Mouse (Mus musculus): ENCODE data around the gene Fbxl19.
A peak's percentile ranks its signal among the peaks of the same experiment; 100 is the strongest.
"Not testable (repeated sequence)": the region's sequence is repeated elsewhere in the genome, so short reads cannot be mapped to it uniquely, and the experiment has no call there.

Gene Fbxl19

GRCm38 (mm10) chr7:127727898-127728297 is 16.4 kb upstream of the Fbxl19 start:
- no peak for DNase-seq (ENCODE audit: extremely low spot score)

DNA sequence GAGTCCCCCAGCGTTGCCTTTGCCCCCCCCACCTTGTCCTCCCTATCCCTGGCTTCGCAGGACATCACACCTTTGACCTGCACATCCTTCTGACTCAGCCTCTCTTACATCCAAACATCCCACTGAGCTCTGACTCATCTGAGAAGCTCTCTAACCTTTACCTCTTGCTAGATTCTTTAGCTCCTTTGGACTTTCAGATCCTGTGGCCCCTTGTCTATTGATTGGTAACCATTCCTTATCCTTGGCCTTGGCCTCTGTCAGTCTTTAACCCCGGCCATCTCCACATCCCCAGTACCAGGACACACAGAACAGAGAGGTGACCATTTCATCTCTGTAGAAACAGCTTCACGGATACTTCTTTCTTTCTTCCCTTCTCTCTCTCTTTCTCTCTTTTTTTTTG is 14.2 kb upstream of the Fbxl19 start:
- DNase-seq (ENCODE audit: extremely low spot score), result no peak

DNA sequence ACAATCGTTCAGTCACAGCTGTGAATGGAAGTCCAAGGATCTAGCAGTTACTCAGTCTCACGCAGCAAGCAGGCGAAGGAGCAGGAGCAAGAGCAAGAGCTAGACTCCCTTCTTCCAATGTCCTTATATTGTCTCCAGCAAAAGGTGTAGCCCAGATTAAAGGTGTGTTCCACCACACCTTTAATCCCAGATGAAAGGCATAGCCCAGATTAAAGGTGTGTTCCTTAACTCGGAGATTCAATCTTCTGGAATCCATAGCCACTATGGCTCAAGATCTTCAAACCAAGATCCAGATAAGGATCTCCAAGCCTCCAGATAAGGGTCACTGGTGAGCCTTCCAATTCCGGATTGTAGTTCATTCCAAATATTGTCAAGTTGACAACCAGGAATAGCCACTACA is 12.3 kb upstream of the Fbxl19 start, which contains the start of gene Ctf2:
TSS of gene Ctf2 (minus strand) at position 101 of the 400 bp plus-strand sequence.
- DNase-seq (ENCODE audit: extremely low spot score), result not testable (repeated sequence)

GRCm38 (mm10) chr7:127745251-127745651 is 908 bp downstream of the Fbxl19 start:
- DNase-seq (ENCODE audit: extremely low spot score), result peak; percentile 94

GRCm38 (mm10) chr7:127745652-127746493 is 1.5 kb downstream of the Fbxl19 start:
- peak; percentile 97 for DNase-seq (ENCODE audit: extremely low spot score)

GRCm38 (mm10) chr7:127746494-127747491 is 2.5 kb downstream of the Fbxl19 start:
- peak; percentile 89 for DNase-seq (ENCODE audit: extremely low spot score)

DNA sequence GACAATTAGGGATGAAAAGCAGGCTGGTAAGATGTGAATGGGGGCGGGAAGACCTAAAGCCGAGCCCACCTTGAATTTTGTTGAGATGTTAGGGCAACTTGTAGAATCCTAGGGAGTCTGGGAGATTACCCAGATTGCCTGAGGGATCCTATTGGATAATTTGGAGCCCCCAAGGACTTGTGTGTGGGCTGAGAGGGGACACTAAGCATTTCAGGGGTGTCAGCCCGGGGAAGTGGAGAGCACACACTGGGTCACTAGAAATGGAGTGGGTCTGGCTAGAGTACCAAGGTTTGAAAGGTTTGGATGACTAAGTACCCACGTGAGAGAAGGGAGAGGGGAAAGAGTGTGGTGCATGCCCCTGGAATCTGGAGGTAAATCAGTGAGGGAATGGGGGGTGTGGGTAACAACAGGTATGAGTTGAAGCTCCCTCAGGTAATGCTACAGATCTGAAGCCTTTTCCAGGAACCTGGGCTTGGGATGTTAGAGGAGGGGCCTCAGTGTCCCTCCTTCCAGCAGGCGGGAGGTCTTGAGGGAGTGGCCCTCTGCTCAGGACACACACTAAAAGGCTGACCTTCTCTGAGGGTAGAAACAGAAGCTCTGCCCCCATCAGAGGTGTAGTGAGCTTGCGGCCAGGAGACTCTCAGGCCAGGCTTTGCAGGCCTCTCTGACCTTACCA is 3.4 kb downstream of the Fbxl19 start:
- no peak for DNase-seq (ENCODE audit: extremely low spot score)

DNA sequence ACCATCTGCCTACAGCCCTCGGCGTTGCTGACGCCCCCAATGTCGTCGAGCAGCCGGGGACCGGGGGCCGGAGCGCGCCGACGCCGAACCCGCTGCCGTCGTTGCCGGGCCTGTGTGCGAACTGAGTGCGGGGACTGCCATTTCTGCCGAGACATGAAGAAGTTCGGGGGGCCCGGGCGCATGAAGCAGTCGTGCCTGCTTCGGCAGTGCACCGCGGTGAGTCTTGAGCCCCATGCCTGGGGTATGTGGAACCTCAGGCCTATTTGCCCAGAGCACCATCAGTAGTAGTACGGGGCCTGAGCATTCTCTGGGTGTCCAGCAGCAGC is 3.9 kb downstream of the Fbxl19 start:
- DNase-seq (ENCODE audit: extremely low spot score), result no peak

GRCm38 (mm10) chr7:127750131-127751127 is 6.1 kb downstream of the Fbxl19 start:
- DNase-seq (ENCODE audit: extremely low spot score), result no peak

DNA sequence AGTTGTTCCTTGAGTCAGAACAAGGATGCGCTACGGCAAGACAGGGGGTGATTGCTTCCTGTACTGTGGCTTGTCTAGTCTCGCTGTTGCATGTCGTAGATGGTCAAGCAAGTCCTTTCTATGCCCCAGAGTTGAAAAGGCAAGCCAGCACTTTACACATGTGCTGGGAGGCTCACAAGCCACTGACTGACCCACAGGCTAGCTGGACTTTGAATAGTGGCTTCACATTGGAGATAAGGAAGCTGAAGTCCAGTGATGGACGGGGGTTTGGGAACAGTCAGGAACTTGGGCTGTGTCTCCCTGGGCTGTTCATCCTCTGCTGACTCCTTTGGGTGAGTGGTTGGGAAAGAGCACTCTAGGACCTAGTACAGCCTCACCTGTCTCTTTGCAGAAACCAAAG is 7.3 kb downstream of the Fbxl19 start:
- no peak for DNase-seq (ENCODE audit: extremely low spot score)

DNA sequence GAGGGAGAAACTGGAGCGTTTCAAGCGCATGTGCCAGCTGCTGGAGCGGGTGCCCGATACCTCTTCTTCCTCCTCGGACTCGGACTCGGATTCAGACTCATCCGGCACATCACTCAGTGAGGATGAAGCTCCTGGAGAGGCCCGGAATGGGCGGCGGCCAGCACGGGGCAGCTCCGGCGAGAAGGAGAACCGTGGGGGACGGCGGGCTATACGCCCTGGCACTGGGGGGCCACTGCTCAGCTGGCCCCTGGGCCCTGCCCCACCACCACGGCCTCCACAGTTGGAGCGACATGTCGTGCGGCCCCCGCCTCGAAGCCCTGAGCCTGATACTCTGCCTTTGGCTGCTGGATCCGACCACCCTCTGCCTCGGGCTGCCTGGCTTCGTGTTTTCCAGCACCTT is 7.7 kb downstream of the Fbxl19 start:
- DNase-seq (ENCODE audit: extremely low spot score), result no peak

GRCm38 (mm10) chr7:127753158-127753557 is 8.8 kb downstream of the Fbxl19 start:
- DNase-seq (ENCODE audit: extremely low spot score), result no peak

DNA sequence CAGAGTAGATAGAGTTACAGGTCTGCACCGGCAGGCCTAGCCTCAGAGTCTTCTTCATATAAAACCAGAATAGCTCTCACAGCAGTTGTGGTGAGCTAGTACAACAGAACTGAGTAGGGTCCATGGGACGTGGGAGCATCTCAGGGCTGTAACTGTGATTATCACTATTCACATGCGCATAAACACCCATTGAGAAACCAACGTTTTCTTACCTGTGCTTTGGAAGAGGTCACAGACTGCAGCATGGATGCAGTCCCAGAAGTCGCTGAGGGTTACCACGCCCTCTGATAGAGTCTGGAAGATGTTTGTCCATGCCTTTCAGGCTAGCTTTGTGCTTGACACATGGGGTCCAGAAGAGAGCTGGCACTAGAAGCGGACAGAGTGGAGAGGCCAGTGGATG is 9.4 kb downstream of the Fbxl19 start:
- DNase-seq (ENCODE audit: extremely low spot score), result no peak

GRCm38 (mm10) chr7:127759716-127760115 is 15.4 kb downstream of the Fbxl19 start:
- DNase-seq (ENCODE audit: extremely low spot score), result no peak

- DNase-seq (ENCODE audit: extremely low spot score), result no peak
Measured at GRCm38 (mm10) chr7:127760478-127760877, 16.1 kb downstream of the Fbxl19 start.

DNA sequence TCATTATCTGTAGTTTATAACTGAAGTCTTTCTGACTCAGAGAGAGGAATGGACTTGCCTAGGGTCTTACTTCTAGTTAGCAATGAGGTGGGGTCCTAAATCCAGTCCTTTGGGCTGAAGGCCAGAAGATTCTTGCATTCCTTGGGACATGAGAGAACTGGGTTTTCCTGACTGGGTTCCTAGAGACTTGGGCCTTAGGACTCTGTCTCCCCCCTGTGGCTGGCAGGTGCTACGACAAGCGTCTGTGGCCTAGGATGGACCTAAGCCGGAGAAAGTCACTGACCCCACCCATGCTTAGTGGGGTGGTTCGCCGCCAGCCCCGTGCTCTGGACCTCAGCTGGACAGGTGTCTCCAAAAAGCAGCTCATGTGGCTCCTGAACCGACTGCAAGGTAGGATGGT is 16.7 kb downstream of the Fbxl19 start:
- peak; percentile 59 for DNase-seq (ENCODE audit: extremely low spot score)

- DNase-seq (ENCODE audit: extremely low spot score), result no peak
Measured at GRCm38 (mm10) chr7:127763642-127764041, 19.3 kb downstream of the Fbxl19 start.

DNA sequence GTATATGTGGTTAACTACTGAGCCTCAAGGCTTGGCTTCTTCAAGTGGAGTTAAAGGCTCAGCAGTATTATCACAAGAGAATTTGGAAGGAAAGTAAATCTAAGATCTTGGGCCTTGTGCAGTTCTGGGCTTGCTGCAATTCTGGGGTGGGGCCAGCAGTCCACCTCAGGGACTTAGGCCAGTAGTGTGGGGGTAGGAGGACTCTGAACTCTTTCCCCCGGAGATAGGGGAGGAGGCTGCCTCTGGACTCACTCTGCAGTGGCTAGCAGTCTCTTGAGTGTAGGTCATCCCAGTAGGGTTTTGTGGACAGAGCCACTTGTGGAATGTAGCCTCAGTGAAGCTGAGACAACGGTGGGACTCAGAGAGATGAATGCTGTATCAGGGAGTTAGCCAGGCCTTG is 21.4 kb downstream of the Fbxl19 start:
- DNase-seq (ENCODE audit: extremely low spot score), result no peak

GRCm38 (mm10) chr7:127766851-127767609 is 22.7 kb downstream of the Fbxl19 start:
- no peak for DNase-seq (ENCODE audit: extremely low spot score)
